Mouse (Mus musculus): ENCODE measurements around the gene Kl. TPM values are rescaled to one million over a fixed set of nuclear protein-coding genes. Genes with fewer than 3 reads are reported as not detected.

Kl gene
- polyA plus RNA-seq, 1 experiment, result 0.22 TPM

DNA sequence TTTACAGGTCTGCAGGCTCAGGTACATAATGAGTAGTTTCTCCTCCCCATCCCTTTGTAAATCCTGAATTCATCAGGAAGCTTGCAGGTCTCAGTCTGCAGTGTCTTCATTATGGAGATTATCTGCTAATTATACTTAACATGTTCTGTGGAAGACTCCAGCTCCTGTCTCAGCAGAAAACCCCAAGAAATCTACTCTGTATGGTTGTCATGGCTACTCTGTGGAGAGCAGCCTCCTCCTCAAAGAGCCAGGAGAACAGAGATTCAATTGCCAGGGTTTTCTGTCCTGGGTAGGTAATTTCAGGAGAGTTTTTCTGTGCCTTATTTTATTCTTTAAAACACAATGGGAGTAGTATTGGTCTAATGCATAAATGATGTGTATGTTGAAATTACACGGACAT lies 70.5 kb downstream of the Kl start:
- Histone ChIP-seq H3K4me1 (ENCODE audit: control insufficient read depth, insufficient read depth, low read length) (peaks cover 9% of the 10 kb centered on the region), H3K4me3 (replicated peaks; ENCODE audit: extremely low read depth, low read depth, low read length) (no peak overlapping the region)
- TF ChIP-seq POLR2A (IDR thresholded peaks at IDR 0.05; ENCODE audit: borderline replicate concordance, extremely low read depth, low read depth, low read length) (no peak), CTCF (IDR thresholded peaks at IDR 0.05; ENCODE audit: insufficient read depth, low read length) (no peak)
- DNase-seq, result no peak
- WGBS, result 24% methylated on average over 1 of the region's 1 CpGs

DNA sequence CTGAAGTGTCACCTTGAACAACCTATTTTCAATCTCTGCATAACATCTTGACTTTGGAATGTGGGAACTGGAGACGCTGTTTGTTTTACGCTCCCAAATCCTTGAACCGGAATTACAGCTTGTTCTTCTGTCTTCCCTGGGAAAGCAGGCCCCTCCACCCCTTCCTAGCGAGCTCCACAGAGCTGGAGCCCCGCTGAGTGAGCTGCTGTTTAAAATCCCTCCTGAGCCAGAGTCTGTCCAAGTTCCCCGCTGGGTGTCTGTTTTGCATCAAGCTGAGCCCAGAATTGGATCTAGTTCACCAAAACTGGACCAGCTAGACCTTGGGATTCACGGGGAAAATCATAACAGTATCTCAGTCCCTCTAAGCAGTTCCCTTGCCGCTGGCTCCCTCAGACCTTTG lies 71.1 kb downstream of the Kl start:
- Histone ChIP-seq H3K4me3 (replicated peaks; ENCODE audit: extremely low read depth, low read depth, low read length) (no peak overlapping the region), H3K4me1 (ENCODE audit: control insufficient read depth, insufficient read depth, low read length) (peaks cover 9% of the 10 kb centered on the region)
- 20% methylated on average over 8 of the region's 8 CpGs for WGBS
- TF ChIP-seq POLR2A (IDR thresholded peaks at IDR 0.05; ENCODE audit: borderline replicate concordance, extremely low read depth, low read depth, low read length) (no peak), CTCF (IDR thresholded peaks at IDR 0.05; ENCODE audit: insufficient read depth, low read length) (no peak)
- no peak for DNase-seq

DNA sequence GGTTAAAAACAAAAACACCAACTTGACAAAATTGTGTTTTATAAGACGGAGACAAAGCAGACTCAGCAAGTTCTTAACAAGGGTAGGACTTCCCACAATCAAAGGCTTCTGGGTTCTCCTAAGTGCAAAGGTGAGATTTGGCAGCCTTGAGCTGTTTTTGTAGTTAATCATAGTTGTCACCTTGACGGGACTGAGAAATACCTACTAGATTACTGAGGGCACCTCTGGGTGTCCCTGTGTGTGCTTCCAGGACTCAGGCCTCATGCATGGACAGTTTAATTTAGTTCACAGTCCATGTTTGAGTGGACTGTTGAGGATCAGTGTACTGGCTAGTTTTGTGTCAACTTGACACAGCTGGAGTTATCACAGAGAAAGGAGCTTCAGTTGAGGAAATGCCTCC lies 72.1 kb downstream of the Kl start:
- DNase-seq, result no peak
- Histone ChIP-seq H3K4me3 (replicated peaks; ENCODE audit: extremely low read depth, low read depth, low read length) (no peak overlapping the region), H3K4me1 (ENCODE audit: control insufficient read depth, insufficient read depth, low read length) (peaks cover 9% of the 10 kb centered on the region)
- TF ChIP-seq CTCF (IDR thresholded peaks at IDR 0.05; ENCODE audit: insufficient read depth, low read length) (no peak), POLR2A (IDR thresholded peaks at IDR 0.05; ENCODE audit: borderline replicate concordance, extremely low read depth, low read depth, low read length) (no peak)
- 88% methylated on average over 2 of the region's 2 CpGs for WGBS

DNA sequence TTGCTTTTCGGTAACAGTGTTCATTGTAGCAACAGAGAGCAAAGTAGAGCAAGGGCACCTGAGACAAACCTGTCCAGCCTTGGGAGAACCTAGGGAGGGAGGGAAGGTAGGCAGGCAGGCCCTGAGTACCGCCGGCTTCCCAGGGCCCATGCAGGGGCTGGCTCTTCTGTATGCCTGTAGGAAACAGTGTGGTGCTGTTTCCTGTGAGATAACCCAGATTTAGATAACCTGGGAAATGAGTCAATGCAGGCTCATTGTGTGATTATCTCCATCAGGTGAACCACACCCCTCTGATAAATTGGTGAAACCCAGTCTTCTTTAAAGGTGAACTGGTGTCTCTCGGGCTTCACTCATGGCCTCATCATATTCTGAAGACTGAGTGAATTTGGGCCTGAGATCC lies 73.7 kb downstream of the Kl start:
- Histone ChIP-seq H3K4me1 (ENCODE audit: control insufficient read depth, insufficient read depth, low read length) (peaks cover 7% of the 10 kb centered on the region), H3K4me3 (replicated peaks; ENCODE audit: extremely low read depth, low read depth, low read length) (no peak overlapping the region)
- TF ChIP-seq CTCF (IDR thresholded peaks at IDR 0.05; ENCODE audit: insufficient read depth, low read length), result no peak
- TF ChIP-seq POLR2A (IDR thresholded peaks at IDR 0.05; ENCODE audit: borderline replicate concordance, extremely low read depth, low read depth, low read length), result no peak
- no peak for DNase-seq
- 64% methylated on average over 4 of the region's 4 CpGs for whole genome bisulfite sequencing

DNA sequence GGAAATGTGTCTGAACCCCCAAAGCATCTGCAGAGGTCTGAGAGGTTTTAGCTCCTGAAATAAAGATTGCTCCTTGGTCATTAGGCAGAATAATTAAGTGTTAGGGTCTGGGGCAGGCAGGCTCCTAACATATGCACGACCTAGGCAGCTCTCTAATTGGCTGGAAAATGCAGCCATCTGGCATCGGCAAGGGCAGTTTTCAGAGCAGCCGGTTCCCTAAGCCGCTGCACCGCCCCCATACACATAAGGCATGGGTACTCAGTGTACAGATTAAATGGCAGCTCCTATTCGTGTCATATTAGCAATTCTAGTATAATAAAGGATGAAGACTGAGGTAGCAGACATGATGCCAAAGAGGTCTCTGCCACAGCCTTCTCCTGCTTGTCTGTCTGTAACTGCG lies 74.8 kb downstream of the Kl start:
- Histone ChIP-seq H3K4me1 (ENCODE audit: control insufficient read depth, insufficient read depth, low read length) (peaks cover 7% of the 10 kb centered on the region), H3K4me3 (replicated peaks; ENCODE audit: extremely low read depth, low read depth, low read length) (no peak overlapping the region)
- no peak for DNase-seq
- 74% methylated on average over 7 of the region's 7 CpGs for WGBS
- TF ChIP-seq CTCF (IDR thresholded peaks at IDR 0.05; ENCODE audit: insufficient read depth, low read length), result no peak
- TF ChIP-seq POLR2A (IDR thresholded peaks at IDR 0.05; ENCODE audit: borderline replicate concordance, extremely low read depth, low read depth, low read length), result no peak

DNA sequence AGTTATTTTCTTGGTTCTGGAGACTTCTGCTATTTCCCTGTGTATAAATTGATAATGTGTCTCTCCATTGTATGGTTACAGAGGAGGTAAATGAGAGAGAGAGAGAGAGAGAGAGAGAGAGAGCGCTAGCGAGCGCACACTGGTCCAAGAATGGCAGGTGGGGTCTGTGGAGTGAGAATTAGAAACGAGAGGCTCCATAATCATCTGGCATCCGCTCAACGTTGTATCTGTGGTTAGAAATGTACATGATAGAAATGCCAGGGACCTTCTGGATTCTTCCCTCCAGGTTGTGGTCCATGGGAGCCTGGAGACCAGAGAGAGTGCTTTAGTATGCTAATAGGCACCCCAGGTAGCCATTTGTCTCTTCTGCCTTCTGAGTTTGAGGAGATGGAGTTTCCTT lies 76.5 kb downstream of the Kl start:
- H3K4me3 ChIP-seq (replicated peaks; ENCODE audit: extremely low read depth, low read depth, low read length), result no peak overlapping the region
- H3K4me1 ChIP-seq (ENCODE audit: control insufficient read depth, insufficient read depth, low read length), result no peaks in the 10 kb centered on the region
- 75% methylated on average over 6 of the region's 6 CpGs for WGBS
- TF ChIP-seq CTCF (IDR thresholded peaks at IDR 0.05; ENCODE audit: insufficient read depth, low read length) (no peak), POLR2A (IDR thresholded peaks at IDR 0.05; ENCODE audit: borderline replicate concordance, extremely low read depth, low read depth, low read length) (no peak)
- DNase-seq, result no peak

DNA sequence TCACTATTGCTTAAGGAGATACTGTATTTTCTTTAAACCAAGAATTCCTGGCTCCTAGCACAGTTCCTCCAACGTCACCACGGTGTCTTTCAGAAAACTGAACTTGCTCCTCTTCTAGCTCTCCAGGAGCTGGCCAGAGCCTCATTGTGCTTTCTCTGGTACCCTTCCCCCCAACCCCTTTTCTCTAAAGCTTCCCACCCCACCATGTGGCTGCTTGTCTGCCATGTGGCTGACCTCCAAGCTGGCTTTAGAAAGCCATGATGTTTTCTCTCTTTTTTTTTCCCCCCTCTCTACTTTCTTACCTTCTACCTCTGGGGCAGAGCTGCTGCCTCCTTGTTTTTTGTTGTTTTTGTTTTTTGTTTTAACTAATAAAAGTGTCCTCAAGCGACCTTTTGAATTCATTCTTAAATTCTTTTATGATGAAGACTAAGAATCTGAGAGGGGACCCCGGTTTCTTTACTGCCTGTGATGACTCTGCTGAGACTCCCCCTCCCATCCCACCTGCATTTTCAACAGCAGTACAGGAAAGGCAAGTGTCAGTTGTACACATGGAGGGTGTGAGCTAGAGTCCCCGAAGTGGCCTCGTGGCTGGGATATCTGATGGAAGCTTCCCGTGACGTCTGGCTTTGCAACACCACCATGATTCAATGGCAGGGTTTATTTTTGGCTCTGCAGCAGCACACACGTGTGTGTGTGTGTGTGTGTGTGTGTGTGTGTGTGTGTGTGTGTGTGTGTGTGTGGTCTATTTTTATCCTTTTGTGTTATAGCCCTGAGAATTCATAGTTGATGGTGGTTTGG lies 82.5 kb downstream of the Kl start:
- 59% methylated on average over 9 of the region's 9 CpGs for WGBS
- DNase-seq, result no peak
- Histone ChIP-seq H3K4me3 (replicated peaks; ENCODE audit: extremely low read depth, low read depth, low read length) (no peak overlapping the region), H3K4me1 (ENCODE audit: control insufficient read depth, insufficient read depth, low read length) (no peaks in the 10 kb centered on the region)
- TF ChIP-seq CTCF (IDR thresholded peaks at IDR 0.05; ENCODE audit: insufficient read depth, low read length) (no peak), POLR2A (IDR thresholded peaks at IDR 0.05; ENCODE audit: borderline replicate concordance, extremely low read depth, low read depth, low read length) (no peak)

DNA sequence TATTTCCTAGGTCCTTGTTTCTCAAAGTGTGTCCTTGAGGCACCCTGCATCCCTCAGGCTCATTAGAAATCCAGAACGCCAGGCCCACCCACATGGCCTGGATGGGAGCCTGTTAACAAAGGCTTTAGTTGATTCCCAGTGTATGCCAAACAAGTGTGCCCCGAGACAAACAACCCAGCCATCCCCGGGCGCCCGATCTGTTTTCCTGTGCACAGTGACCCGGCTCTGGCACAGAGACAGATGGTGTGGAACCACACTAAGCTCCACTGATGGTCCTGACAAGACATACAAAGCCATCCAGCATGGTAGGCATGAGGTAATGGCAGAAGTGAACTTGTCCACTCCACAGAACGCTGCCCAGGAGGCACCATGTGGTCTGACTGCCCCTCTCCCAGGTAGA lies 85.5 kb downstream of the Kl start:
- H3K4me3 ChIP-seq (replicated peaks; ENCODE audit: extremely low read depth, low read depth, low read length), result no peak overlapping the region
- WGBS, result 80% methylated on average over 7 of the region's 7 CpGs
- no peak for TF ChIP-seq CTCF (IDR thresholded peaks at IDR 0.05; ENCODE audit: insufficient read depth, low read length)
- no peak for TF ChIP-seq POLR2A (IDR thresholded peaks at IDR 0.05; ENCODE audit: borderline replicate concordance, extremely low read depth, low read depth, low read length)
- no peaks in the 10 kb centered on the region for H3K4me1 ChIP-seq (ENCODE audit: control insufficient read depth, insufficient read depth, low read length)
- DNase-seq, result no peak

DNA sequence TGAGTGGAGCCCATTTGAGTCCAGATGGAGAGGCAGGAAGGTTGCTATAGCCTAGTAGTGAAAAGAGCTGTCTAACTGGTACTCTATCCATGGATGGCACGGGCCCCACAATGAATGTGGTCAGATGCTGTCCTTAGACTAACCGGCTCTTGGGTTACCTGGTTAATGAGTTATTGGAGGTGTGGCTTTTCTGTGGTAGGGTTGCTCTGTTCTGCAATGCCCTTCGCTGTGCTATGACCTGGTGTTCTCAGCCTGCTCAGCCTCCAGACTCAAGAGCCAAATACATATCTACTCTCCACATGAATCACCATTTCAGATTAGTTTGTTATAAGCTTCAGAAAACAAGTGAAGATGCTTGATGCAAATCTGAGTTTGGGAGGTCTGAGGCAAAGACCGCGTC lies 90.5 kb downstream of the Kl start:
- no peak overlapping the region for H3K4me3 ChIP-seq (replicated peaks; ENCODE audit: extremely low read depth, low read depth, low read length)
- 84% methylated on average over 5 of the region's 5 CpGs for WGBS
- peaks cover 9% of the 10 kb centered on the region; the same call in 1 of the 2 replicates for H3K4me1 ChIP-seq (ENCODE audit: control insufficient read depth, insufficient read depth, low read length)
- DNase-seq, result no peak
- TF ChIP-seq CTCF (IDR thresholded peaks at IDR 0.05; ENCODE audit: insufficient read depth, low read length) (no peak), POLR2A (IDR thresholded peaks at IDR 0.05; ENCODE audit: borderline replicate concordance, extremely low read depth, low read depth, low read length) (no peak)
